Mouse (Mus musculus): ENCODE data around the gene Dmbx1. TPM values are rescaled to one million over a fixed set of nuclear protein-coding genes. Genes with fewer than 3 reads are reported as not detected.
A peak's percentile ranks its signal among the peaks of the same experiment; 100 is the strongest.

Gene Dmbx1
- total RNA-seq, 2 experiments from 2014 or later = not detected

- intact Hi-C loops (cut with DNase I) = no loop called here
- DNase-seq (ENCODE audit: low spot score in 2 of 2) = no peak
Measured at GRCm38 (mm10) chr4:115943669-115944314, 4.1 kb upstream of the Dmbx1 start.

GRCm38 (mm10) chr4:115941242-115941820 is 1.6 kb upstream of the Dmbx1 start:
- no peak for DNase-seq (ENCODE audit: low spot score in 2 of 2)
- intact Hi-C loops (cut with DNase I) = no loop called here

DNA sequence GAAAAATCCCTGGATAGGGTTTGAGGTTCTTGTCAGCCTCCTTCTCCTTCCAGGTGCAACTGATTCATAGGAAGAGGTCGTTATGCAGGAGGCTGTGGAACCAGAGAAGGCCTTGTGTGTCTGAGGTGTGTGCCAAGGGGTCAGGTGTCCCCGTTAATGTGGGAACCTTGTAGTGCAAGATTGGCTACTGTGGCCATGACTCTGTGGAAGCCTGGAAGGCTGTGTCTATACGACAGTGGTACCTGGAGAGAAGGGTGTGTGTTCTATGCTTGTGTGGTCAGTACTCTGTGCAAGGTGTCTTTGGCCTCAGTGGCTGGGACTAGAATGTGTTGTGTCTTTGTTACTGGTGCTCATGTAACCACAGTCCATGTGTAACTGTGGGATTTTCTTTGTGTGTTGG is 955 bp upstream of the Dmbx1 start:
- intact Hi-C loops (cut with DNase I) = no loop called here
- DNase-seq (ENCODE audit: low spot score in 2 of 2) = no peak

- intact Hi-C loops (cut with DNase I) = loop anchor here (5.0 kb wide), 1 partner anchor 1031 kb away; the partner anchor contains the start of gene Foxd2
- DNase-seq (ENCODE audit: low spot score in 2 of 2) = peak in 1 of 2 experiments; percentile 33
Measured at GRCm38 (mm10) chr4:115938276-115939160, 1.2 kb downstream of the Dmbx1 start.

DNA sequence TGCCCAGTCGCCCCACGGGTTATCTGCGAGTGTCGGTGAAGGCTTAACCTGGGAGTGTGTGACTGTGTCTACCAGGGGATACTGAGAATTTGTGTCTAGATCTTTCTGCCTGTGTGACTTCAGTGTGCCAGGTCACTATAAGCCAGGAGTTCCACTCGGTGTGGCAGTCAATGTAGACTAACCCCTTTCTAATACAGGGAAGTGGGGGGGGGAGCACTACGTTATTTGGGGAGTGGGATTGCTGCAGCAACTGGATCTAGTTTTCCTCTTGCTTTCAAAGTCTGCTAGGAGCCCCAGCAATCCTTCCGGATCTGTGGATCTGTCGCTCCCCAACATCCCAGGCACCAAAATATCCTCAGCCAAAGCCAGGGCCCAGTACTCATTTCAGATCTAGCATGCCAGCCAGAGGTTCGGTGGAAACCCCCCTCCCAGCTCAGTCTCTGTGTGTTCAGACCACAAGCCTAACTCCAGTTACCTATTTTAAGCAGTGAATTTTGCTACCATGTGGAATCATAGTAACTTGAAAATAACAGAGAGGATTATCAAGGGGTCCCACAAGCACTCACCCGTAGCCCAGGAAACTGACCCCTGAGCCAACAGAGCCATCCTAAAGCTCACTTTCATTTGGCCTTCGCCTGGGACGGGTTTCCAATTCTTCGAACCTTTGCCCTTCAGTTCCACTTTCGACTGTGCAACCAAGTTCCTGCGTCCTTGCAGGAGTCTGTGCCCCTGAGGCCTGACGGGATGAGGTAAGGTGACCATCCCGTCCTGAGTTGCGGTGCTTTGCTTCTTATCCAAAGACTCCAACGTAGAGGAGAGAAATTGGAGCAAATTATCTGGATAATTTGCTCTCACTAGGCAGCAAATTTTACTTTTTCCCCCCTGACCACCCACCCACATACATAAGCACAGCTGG is 2.4 kb downstream of the Dmbx1 start:
- intact Hi-C loops (cut with DNase I) = loop anchor here (2.0 to 5.0 kb wide), 2 partner anchors 879 to 1030 kb away; partner anchors contain the start of gene Foxd2
- no peak for DNase-seq (ENCODE audit: low spot score in 2 of 2)

DNA sequence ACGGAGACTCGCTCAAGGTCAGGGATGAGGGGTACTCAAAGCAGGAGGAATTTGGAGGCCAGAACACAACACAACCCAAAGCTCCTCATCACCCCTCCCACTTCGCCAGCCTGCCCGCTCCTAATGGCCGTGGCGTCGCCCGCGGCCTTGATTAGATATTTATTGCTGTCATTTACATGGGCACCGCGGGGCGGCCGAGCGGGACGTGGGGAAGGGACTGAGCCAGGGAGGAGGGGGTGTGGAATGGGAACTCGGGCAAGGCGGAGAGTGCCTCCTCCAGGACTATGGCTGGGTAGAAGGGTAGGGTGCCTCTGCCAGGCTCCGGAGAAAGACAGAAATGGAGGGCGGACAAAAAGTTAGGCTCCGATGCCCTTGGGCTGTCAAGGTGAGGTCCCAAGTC is 3.1 kb downstream of the Dmbx1 start:
- intact Hi-C loops (cut with DNase I) = loop anchor here (2.0 to 5.0 kb wide), 2 partner anchors 878 to 1029 kb away; partner anchors contain the start of gene Foxd2

DNA sequence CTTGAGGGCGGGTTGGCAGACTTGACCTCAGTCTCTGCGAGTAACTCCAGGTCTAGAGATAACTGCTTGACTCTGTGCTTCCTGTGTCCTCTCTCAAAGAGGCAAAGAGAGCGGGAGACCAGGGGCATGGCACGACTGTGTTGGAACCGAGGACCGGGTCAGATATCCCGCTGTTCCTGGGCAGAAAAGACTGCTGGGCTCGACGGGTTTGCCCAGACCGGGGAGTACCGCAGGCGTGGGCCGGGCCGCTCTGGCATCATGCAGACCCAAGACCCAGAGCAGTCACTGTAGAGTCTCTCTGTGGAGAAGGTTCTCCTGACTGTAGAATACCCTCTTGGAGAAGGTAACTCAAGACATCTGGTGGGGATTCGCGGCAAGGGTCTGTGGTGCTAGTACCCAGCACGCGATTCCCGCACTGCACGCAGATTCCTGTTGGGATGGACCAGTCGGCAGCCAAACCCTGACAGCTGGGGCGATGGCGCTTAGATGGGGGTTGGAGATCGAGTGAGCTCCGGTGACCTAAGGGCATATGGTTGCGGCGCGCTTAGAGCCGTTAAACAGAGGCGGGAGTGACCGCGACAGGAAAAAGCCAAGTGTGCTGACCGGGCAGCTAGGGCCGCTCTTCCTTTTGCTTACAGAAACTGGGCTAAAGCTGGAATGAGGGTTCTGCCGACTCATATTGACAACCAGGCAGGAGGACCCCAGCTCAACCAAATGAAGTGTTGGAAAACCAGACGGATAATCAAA is 3.7 kb downstream of the Dmbx1 start:
- intact Hi-C loops (cut with DNase I) = loop anchor here (2.0 to 5.0 kb wide), 2 partner anchors 877 to 1029 kb away; partner anchors contain the start of gene Foxd2

More for the DNA sequence above, 3.1 kb downstream of the Dmbx1 start:
- DNase-seq (ENCODE audit: low spot score in 2 of 2) = no peak

DNA sequence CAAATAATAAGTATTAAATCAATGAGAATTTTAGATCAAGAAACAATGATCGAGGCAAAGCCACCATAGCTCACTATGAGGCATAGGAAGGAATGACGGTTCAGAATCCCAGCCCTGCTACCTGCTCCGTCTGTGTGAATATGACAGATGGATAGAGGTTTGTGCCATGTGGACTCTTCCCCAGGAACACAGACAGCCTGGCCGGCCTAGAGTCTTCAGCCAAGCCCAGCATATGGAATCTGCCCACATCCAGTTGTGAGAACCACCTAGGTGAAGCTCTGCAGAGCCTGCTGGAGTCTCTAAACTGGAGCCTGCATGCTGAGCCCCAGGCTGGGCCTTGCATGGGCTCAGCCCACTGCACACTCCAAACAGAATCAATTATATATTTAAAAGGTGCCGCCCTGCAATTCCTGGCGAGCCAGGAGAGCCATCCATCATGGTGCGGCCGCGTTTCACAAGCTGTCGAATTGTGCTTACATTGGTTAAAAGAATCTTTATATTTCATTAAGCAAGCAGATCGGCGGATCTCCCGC is 8.1 kb downstream of the Dmbx1 start:
- no peak for DNase-seq (ENCODE audit: low spot score in 2 of 2)
- intact Hi-C loops (cut with DNase I) = no loop called here

More for the DNA sequence above, 3.7 kb downstream of the Dmbx1 start:
- no peak for DNase-seq (ENCODE audit: low spot score in 2 of 2)

GRCm38 (mm10) chr4:115927637-115928036 is 12.1 kb downstream of the Dmbx1 start:
- intact Hi-C loops (cut with DNase I) = loop anchor here (2.0 kb wide), 1 partner anchor 27 kb away; no protein-coding TSS in a partner anchor
- DNase-seq (ENCODE audit: low spot score in 2 of 2) = no peak

DNA sequence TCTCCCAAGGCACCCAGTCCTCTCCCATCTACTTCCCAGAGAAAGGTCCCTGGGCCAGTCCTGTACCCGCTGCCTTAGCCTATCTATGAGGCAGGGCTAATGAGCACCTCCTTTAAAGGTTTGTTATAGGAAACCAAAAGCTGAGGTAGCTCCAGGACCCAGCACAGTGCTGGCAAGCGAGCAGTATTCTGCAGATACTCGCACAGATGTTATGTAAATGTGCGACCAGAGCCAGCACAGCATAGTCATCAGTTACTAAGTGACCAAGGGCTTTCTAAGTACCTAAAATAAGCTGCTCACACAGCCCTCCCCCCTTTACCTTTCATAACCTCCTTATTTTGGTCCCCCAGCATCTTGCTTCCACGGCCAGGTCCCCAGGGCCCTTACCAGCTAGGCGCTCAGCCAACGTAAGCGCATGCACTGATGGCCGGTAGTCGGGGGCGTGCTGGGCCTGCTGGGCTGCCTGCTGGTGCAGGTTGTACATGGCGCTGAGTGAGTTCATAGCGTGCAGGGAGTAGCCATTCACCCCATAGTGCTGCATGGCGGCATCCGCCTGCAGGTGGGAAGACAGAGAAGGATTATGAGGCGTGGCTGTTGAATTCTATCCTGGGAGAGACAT is 16.4 kb downstream of the Dmbx1 start:
- peak in 1 of 2 experiments; percentile 20 for DNase-seq (ENCODE audit: low spot score in 2 of 2)

DNA sequence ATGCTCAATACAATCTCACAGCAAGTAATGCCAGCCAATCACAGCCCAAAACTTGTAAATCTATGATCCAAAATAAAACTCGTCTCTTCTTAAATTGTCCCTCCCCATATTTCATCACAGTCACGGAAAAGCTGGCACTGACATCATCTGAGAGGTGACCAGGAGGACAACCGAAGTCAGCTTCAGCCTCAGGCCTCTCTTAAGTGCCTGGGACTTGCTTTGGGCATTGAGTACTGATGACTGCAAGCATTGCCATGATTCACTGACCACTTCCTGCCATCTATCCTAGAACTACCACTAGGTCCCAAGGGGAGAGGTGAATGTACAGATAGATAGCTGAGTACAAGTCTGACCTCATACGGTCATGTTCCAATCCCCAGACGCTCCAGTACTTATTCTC is 17.0 kb downstream of the Dmbx1 start:
- intact Hi-C loops (cut with DNase I) = no loop called here
- DNase-seq (ENCODE audit: low spot score in 2 of 2) = no peak

More for the DNA sequence above, 16.4 kb downstream of the Dmbx1 start:
- intact Hi-C loops (cut with DNase I) = no loop called here

DNA sequence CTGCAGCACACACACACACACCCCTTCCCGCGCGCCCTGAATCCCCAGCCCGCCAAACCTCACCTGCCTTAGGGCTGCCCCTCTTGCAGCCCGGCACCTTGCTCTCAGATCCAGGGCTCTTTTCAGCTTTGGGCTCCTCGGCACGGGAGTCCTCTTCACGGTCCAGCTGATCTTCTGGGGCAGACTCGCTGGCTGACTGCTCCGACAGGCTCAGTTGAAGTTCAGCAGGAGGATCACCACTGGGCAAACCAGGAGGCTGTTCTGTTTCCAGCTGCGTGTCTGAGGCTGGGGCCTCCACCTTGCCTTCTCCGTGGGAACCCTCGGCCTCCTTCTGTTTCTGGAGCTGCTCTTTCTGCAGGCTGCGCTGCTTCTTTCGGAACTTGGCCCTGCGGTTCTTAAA is 19.8 kb downstream of the Dmbx1 start:
- no peak for DNase-seq (ENCODE audit: low spot score in 2 of 2)
- intact Hi-C loops (cut with DNase I) = no loop called here

- no peak for DNase-seq (ENCODE audit: low spot score in 2 of 2)
- intact Hi-C loops (cut with DNase I) = loop anchor here (5.0 kb wide), 1 partner anchor 36 kb away; no protein-coding TSS in a partner anchor
Measured at GRCm38 (mm10) chr4:115911586-115911985, 28.1 kb downstream of the Dmbx1 start.

DNA sequence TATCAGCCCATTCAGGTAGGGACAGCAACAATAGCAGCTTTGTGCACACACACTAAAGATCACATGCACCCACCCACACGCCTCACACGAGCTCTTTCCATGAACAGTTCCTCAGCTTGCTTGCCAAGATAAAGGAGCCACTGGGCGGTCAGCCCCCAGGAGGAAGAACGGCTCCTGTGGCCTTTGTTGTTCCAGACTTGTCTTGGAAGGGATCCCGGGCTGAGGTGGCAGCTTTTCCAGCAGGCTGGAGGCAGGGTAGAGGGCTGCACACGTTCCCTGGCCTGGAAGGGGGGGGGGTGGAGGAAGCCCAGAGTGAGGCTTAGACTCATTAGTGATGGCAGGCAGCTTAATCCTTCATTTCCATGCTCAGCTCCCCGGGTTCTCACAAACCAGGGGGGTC is 31.1 kb downstream of the Dmbx1 start:
- peak in 1 of 2 experiments; percentile 14 for DNase-seq (ENCODE audit: low spot score in 2 of 2)
- intact Hi-C loops (cut with DNase I) = loop anchor here (10.0 kb wide), 1 partner anchor 136 kb away; no protein-coding TSS in a partner anchor

- intact Hi-C loops (cut with DNase I) = loop anchor here (10.0 kb wide), 1 partner anchor 137 kb away; no protein-coding TSS in a partner anchor
Measured at GRCm38 (mm10) chr4:115907994-115908393, 31.7 kb downstream of the Dmbx1 start.

GRCm38 (mm10) chr4:115906791-115907190 is 32.9 kb downstream of the Dmbx1 start:
- DNase-seq (ENCODE audit: low spot score in 2 of 2) = no peak
- intact Hi-C loops (cut with DNase I) = loop anchor here (10.0 kb wide), 1 partner anchor 138 kb away; no protein-coding TSS in a partner anchor

More at GRCm38 (mm10) chr4:115907994-115908393, 31.7 kb downstream of the Dmbx1 start:
- DNase-seq (ENCODE audit: low spot score in 2 of 2) = no peak

- intact Hi-C loops (cut with DNase I) = loop anchor here (10.0 kb wide), 1 partner anchor 139 kb away; no protein-coding TSS in a partner anchor
Measured at GRCm38 (mm10) chr4:115905701-115906100, 34.0 kb downstream of the Dmbx1 start.

More at GRCm38 (mm10) chr4:115905701-115906100, 34.0 kb downstream of the Dmbx1 start:
- no peak for DNase-seq (ENCODE audit: low spot score in 2 of 2)
